Mouse (Mus musculus): ENCODE measurements around the gene Chn1. TPM values are rescaled to one million over a fixed set of nuclear protein-coding genes. Genes with fewer than 3 reads are reported as not detected.

The Chn1 gene
- polyA plus RNA-seq, 1 experiment from 2014 or later = 24.2 TPM

- no peak overlapping the region for H3K9ac ChIP-seq (replicated peaks; ENCODE audit: low read depth, low read length)
- WGBS = 5% methylated on average over 12 of the region's 12 CpGs
- H3K4me2 ChIP-seq (replicated peaks; ENCODE audit: low read depth, low read length) = peak overlapping the region; percentile 36
- peaks cover 34% of the 10 kb centered on the region for H3K4me1 ChIP-seq (ENCODE audit: control insufficient read depth, insufficient read depth, low read length)
- no peaks in the 10 kb centered on the region for H3K9me3 ChIP-seq (ENCODE audit: control insufficient read depth, low read depth, low read length)
- 0 out of 2 replicates have a peak overlapping the region, but pooled peaks have one; percentile 6 for H3K4me3 ChIP-seq (ENCODE audit: low read depth, low read length)
- peak overlapping the region; percentile 40; the same call in 1 of the 2 replicates for H3K27ac ChIP-seq (ENCODE audit: low read length)
- no peaks in the 10 kb centered on the region for H3K27me3 ChIP-seq (ENCODE audit: control insufficient read depth, insufficient read depth, low read length)
- ATAC-seq (ENCODE audit: insufficient number of reproducible peaks, insufficient read depth, low FRiP score, low read depth) = 0 out of 2 replicates have a peak, but pooled peaks have one; percentile 31
- no peaks in the 10 kb centered on the region for H3K36me3 ChIP-seq (ENCODE audit: control insufficient read depth, insufficient read depth, low read length)
Observed at GRCm38 (mm10) chr2:73590106-73590505, 185.0 kb downstream of the Chn1 start.

- 56% methylated on average over 2 of the region's 2 CpGs for WGBS
- Histone ChIP-seq H3K4me2 (replicated peaks; ENCODE audit: low read depth, low read length) (no peak overlapping the region), H3K9ac (replicated peaks; ENCODE audit: low read depth, low read length) (no peak overlapping the region), H3K27ac (ENCODE audit: low read length) (no peak overlapping the region), H3K4me3 (ENCODE audit: low read depth, low read length) (no peak overlapping the region), H3K9me3 (ENCODE audit: control insufficient read depth, low read depth, low read length) (no peaks in the 10 kb centered on the region), H3K4me1 (ENCODE audit: control insufficient read depth, insufficient read depth, low read length) (peaks cover 34% of the 10 kb centered on the region), H3K36me3 (ENCODE audit: control insufficient read depth, insufficient read depth, low read length) (no peaks in the 10 kb centered on the region), H3K27me3 (ENCODE audit: control insufficient read depth, insufficient read depth, low read length) (no peaks in the 10 kb centered on the region)
- ATAC-seq (ENCODE audit: insufficient number of reproducible peaks, insufficient read depth, low FRiP score, low read depth) = no peak
Observed at GRCm38 (mm10) chr2:73588951-73589350, 186.2 kb downstream of the Chn1 start.

DNA sequence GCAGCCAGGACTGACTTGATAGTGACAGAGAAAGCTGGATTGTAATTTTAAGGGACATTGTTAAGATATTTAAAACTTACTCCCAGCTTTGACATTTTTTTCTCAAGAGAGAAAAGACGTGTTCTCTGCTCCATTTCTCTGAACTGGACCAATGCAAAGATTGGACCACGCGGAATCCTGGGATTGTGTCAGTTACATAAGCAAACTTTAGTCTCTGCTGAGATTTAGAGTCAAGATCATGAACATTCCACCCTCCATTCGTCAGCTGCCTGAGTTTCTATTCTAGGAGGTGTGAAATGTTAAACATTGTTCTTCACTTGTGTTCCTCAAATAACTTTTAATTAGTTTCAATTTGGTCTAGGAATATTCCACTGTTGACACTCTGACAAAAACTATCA, 188.0 kb downstream of the Chn1 start:
- H3K9me3 ChIP-seq (ENCODE audit: control insufficient read depth, low read depth, low read length) = no peaks in the 10 kb centered on the region
- H3K4me3 ChIP-seq (ENCODE audit: low read depth, low read length) = no peak overlapping the region
- H3K4me1 ChIP-seq (ENCODE audit: control insufficient read depth, insufficient read depth, low read length) = peaks cover 19% of the 10 kb centered on the region
- no peak overlapping the region for H3K9ac ChIP-seq (replicated peaks; ENCODE audit: low read depth, low read length)
- H3K27ac ChIP-seq (ENCODE audit: low read length) = no peak overlapping the region
- 50% methylated on average over 4 of the region's 4 CpGs for WGBS
- no peak for ATAC-seq (ENCODE audit: insufficient number of reproducible peaks, insufficient read depth, low FRiP score, low read depth)
- no peaks in the 10 kb centered on the region for H3K36me3 ChIP-seq (ENCODE audit: control insufficient read depth, insufficient read depth, low read length)
- no peaks in the 10 kb centered on the region for H3K27me3 ChIP-seq (ENCODE audit: control insufficient read depth, insufficient read depth, low read length)
- H3K4me2 ChIP-seq (replicated peaks; ENCODE audit: low read depth, low read length) = no peak overlapping the region

GRCm38 (mm10) chr2:73586392-73587108, 188.6 kb downstream of the Chn1 start:
- ATAC-seq (ENCODE audit: insufficient number of reproducible peaks, insufficient read depth, low FRiP score, low read depth) = no peak
- no peaks in the 10 kb centered on the region for H3K9me3 ChIP-seq (ENCODE audit: control insufficient read depth, low read depth, low read length)
- no peak overlapping the region for H3K9ac ChIP-seq (replicated peaks; ENCODE audit: low read depth, low read length)
- no peak overlapping the region for H3K4me2 ChIP-seq (replicated peaks; ENCODE audit: low read depth, low read length)
- no peaks in the 10 kb centered on the region for H3K36me3 ChIP-seq (ENCODE audit: control insufficient read depth, insufficient read depth, low read length)
- H3K27me3 ChIP-seq (ENCODE audit: control insufficient read depth, insufficient read depth, low read length) = no peaks in the 10 kb centered on the region
- peaks cover 17% of the 10 kb centered on the region; the same call in 1 of the 2 replicates for H3K4me1 ChIP-seq (ENCODE audit: control insufficient read depth, insufficient read depth, low read length)
- no peak overlapping the region for H3K27ac ChIP-seq (ENCODE audit: low read length)
- H3K4me3 ChIP-seq (ENCODE audit: low read depth, low read length) = no peak overlapping the region
- 61% methylated on average over 10 of the region's 10 CpGs for WGBS

GRCm38 (mm10) chr2:73585347-73585831, 189.8 kb downstream of the Chn1 start:
- Histone ChIP-seq H3K4me3 (ENCODE audit: low read depth, low read length) (peak overlapping the region; percentile 39), H3K4me2 (replicated peaks; ENCODE audit: low read depth, low read length) (peak overlapping the region; percentile 51), H3K36me3 (ENCODE audit: control insufficient read depth, insufficient read depth, low read length) (no peaks in the 10 kb centered on the region), H3K27me3 (ENCODE audit: control insufficient read depth, insufficient read depth, low read length) (no peaks in the 10 kb centered on the region), H3K9ac (replicated peaks; ENCODE audit: low read depth, low read length) (peak overlapping the region; percentile 18; the same call in 1 of the 2 replicates), H3K4me1 (ENCODE audit: control insufficient read depth, insufficient read depth, low read length) (peaks cover 12% of the 10 kb centered on the region; the same call in 1 of the 2 replicates), H3K27ac (ENCODE audit: low read length) (peak overlapping the region; percentile 49; the same call in 1 of the 2 replicates), H3K9me3 (ENCODE audit: control insufficient read depth, low read depth, low read length) (no peaks in the 10 kb centered on the region)
- ATAC-seq (ENCODE audit: insufficient number of reproducible peaks, insufficient read depth, low FRiP score, low read depth) = peak; percentile 29; the same call in 1 of the 2 replicates
- WGBS = 11% methylated on average over 12 of the region's 12 CpGs

DNA sequence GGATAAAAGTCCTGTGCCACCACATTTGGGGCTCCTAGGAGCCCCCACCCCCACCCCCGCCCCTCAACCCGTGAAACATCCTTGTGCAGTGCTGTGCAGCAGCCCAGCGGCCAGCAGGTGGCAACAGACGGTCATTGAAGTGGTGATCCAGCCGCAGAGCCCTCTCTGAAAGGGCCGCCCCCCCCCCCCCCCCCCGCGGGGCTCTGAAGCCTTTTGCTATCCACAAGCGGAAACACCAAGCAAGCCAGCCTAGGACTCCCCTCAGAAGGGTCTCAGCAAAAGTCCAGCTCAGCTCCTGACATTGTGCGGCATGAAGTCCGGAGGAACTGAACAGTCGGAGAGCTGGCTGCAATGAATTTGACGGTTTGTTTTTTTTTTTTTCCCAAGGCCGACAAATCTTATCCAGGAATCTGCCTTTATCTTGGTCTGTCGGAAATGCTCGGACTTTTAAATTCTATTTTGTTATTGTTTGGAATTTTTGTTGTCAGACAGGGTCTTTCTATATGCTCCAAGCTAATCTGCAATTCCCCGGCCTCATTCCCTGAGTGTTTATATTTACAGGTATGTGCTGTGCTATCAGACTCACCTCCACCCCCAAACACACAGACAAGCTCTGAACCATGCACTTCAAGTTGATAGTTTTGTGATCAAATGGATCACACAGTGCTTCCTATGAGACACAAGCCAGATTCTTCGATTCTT, 190.3 kb downstream of the Chn1 start:
- Histone ChIP-seq H3K27me3 (ENCODE audit: control insufficient read depth, insufficient read depth, low read length) (no peaks in the 10 kb centered on the region), H3K4me1 (ENCODE audit: control insufficient read depth, insufficient read depth, low read length) (peaks cover 10% of the 10 kb centered on the region; the same call in 1 of the 2 replicates), H3K9me3 (ENCODE audit: control insufficient read depth, low read depth, low read length) (no peaks in the 10 kb centered on the region), H3K4me3 (ENCODE audit: low read depth, low read length) (peak overlapping the region; percentile 39), H3K36me3 (ENCODE audit: control insufficient read depth, insufficient read depth, low read length) (no peaks in the 10 kb centered on the region), H3K27ac (ENCODE audit: low read length) (peak overlapping the region; percentile 49; the same call in 1 of the 2 replicates), H3K4me2 (replicated peaks; ENCODE audit: low read depth, low read length) (peak overlapping the region; percentile 51), H3K9ac (replicated peaks; ENCODE audit: low read depth, low read length) (peak overlapping the region; percentile 18; the same call in 1 of the 2 replicates)
- WGBS = 1% methylated on average over 17 of the region's 18 CpGs
- ATAC-seq (ENCODE audit: insufficient number of reproducible peaks, insufficient read depth, low FRiP score, low read depth) = peak; percentile 80

DNA sequence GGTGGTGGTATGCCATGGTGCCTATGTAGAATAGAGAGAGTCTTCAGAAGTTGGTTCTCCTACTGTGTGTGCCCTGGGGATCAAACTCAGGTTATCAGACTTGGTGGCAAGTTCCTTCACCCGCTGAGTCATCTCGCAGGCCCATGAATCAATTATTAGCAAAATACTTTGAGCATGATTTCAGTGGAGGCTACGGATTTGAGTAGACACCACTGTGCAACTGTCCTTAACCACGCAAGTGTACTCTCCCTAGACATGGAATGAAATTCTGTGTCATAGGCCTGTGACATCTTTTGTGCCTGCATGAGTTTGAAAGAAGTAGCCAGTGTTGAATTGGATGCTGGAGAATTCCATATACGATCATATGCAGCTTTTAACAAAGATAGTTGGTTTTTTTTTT, 194.4 kb downstream of the Chn1 start:
- H3K36me3 ChIP-seq (ENCODE audit: control insufficient read depth, insufficient read depth, low read length) = no peaks in the 10 kb centered on the region
- H3K27me3 ChIP-seq (ENCODE audit: control insufficient read depth, insufficient read depth, low read length) = no peaks in the 10 kb centered on the region
- H3K9ac ChIP-seq (replicated peaks; ENCODE audit: low read depth, low read length) = no peak overlapping the region
- ATAC-seq (ENCODE audit: insufficient number of reproducible peaks, insufficient read depth, low FRiP score, low read depth) = no peak
- no peak overlapping the region for H3K27ac ChIP-seq (ENCODE audit: low read length)
- no peaks in the 10 kb centered on the region; the same call in 1 of the 2 replicates for H3K4me1 ChIP-seq (ENCODE audit: control insufficient read depth, insufficient read depth, low read length)
- no peaks in the 10 kb centered on the region for H3K9me3 ChIP-seq (ENCODE audit: control insufficient read depth, low read depth, low read length)
- H3K4me3 ChIP-seq (ENCODE audit: low read depth, low read length) = no peak overlapping the region
- 87% methylated on average over 5 of the region's 5 CpGs for WGBS
- H3K4me2 ChIP-seq (replicated peaks; ENCODE audit: low read depth, low read length) = no peak overlapping the region

DNA sequence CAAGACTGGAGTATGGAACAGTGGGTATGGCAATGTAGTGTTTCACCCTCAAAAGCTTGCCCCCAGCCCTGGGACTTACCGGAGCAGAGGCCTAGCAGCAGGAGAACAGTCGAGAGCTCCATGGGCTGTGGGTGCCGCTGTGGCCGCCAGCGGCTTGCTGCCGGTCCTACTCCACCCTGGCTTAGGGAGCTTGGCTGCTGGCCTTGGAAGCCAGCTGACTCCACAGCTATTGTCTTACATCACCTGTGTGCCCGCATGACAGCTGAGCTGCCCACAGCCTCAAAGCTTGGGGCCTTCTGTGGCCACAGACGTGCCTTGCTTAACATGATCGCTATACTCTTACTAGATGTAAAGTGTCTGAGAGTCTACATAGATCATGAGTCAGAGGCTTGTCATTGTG, 195.0 kb downstream of the Chn1 start, which contains the start of gene Chrna1:
Chrna1 (minus strand) TSS at position 173 of the 400 bp plus-strand sequence.
- no peak within 1 kb of the TSS for H3K27ac ChIP-seq (ENCODE audit: low read length)
- no peak for ATAC-seq (ENCODE audit: insufficient number of reproducible peaks, insufficient read depth, low FRiP score, low read depth)

More for the DNA sequence above, 195.0 kb downstream of the Chn1 start, which contains the start of gene Chrna1:
- H3K36me3 ChIP-seq (ENCODE audit: control insufficient read depth, insufficient read depth, low read length) = no peaks in the 10 kb centered on the region
- 86% methylated on average over 9 of the region's 9 CpGs for WGBS
- no peaks in the 10 kb centered on the region for H3K9me3 ChIP-seq (ENCODE audit: control insufficient read depth, low read depth, low read length)
- no peaks in the 10 kb centered on the region for H3K4me1 ChIP-seq (ENCODE audit: control insufficient read depth, insufficient read depth, low read length)
- H3K27me3 ChIP-seq (ENCODE audit: control insufficient read depth, insufficient read depth, low read length) = no peaks in the 10 kb centered on the region
- no peak within 1 kb of the TSS for H3K4me3 ChIP-seq (ENCODE audit: low read depth, low read length)
- H3K9ac ChIP-seq (replicated peaks; ENCODE audit: low read depth, low read length) = no peak within 1 kb of the TSS
- no peak within 1 kb of the TSS for H3K4me2 ChIP-seq (replicated peaks; ENCODE audit: low read depth, low read length)

All from stomach, embryonic 14.5 days (tissue).